Mouse (Mus musculus) ES-Bruce4 (cell line): ENCODE data around the gene Lipi.

Experiments
- CTCF ChIP-seq: IDR thresholded peaks from one replicate; pipeline ENCODE4 v1.8.1; 2011; ENCODE audit warnings: low read depth, low read length
- EP300 ChIP-seq: IDR thresholded peaks from 2 replicates; pipeline ENCODE4 v1.6.1; 2011; ENCODE audit warnings: low read depth, low read length; ENCODE audit not compliant: insufficient read depth
- POLR2A ChIP-seq: IDR thresholded peaks from one replicate; pipeline ENCODE4 v1.8.1; 2011; ENCODE audit warnings: low read length; ENCODE audit not compliant: insufficient read depth

DNA sequence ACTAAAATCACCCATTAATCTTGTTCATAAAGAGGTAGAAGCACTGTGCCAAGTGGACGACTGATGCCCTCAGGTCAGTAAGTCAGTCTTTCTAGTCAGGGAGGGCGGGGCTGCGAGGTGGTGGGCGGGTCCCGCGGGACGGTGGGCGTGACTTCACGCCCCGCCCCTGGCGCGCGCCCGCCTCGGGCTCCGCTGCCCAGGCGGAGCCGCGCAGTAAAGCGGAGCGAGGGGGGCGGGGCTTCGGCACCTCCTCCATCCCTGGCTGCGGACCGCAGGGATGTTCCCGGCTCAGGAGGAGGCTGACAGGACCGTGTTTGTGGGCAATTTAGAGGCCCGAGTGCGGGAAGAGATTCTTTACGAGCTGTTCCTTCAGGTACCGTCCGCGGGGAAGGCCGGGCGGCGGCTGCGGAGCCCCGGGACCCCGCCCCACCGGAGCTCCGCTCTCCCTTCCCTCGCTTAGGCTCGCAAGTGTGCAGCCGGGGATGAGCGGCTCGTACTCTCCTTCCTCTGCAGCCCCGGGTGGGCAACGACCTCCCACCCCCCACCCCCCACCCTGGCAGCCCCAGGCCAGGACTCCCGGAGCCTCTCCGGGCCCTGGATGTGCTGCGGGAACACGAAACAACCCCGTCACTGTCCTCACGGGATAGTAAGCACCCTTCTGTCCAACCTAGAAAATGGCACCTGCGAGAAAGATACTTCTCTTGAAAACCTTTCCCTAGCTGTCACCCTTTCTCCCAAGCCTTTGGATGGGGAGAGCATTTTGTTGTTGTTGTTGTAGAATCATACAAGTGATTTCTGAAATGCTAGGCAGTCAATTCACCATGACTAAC lies 7.0 kb upstream of the Lipi start, which contains the start of gene Rbm11:
- no peak for TF ChIP-seq POLR2A
- no peak for TF ChIP-seq CTCF
- no peak for TF ChIP-seq EP300
